Mouse (Mus musculus): ENCODE measurements at regions not wholly inside any gene's neighbourhood (a gene's known extent, or its start where the extent isn't known, plus 50 kb on each side); places are given as distances from the start of the nearest gene placed in this dataset.

- no peak for DNase-seq (ENCODE audit: low spot score)
Observed at GRCm38 (mm10) chr12:9091951-9092350, 62.2 kb downstream of the Ttc32 start.

GRCm38 (mm10) chr12:9095061-9095460 is 65.3 kb downstream of the Ttc32 start:
- no peak for DNase-seq (ENCODE audit: low spot score)

- DNase-seq (ENCODE audit: low spot score) = no peak
Observed at GRCm38 (mm10) chr12:9106416-9106815, 76.6 kb downstream of the Ttc32 start.

- DNase-seq (ENCODE audit: low spot score) = no peak
Observed at GRCm38 (mm10) chr12:9109806-9110205, 80.0 kb downstream of the Ttc32 start.

GRCm38 (mm10) chr12:9112161-9112674 is 82.4 kb downstream of the Ttc32 start:
- no peak for DNase-seq (ENCODE audit: low spot score)

- DNase-seq (ENCODE audit: low spot score) = no peak
Observed at GRCm38 (mm10) chr12:9113652-9114051, 83.9 kb downstream of the Ttc32 start.

- DNase-seq (ENCODE audit: low spot score) = no peak
Observed at GRCm38 (mm10) chr12:9114061-9114460, 84.3 kb downstream of the Ttc32 start.

- no peak for DNase-seq (ENCODE audit: low spot score)
Observed at GRCm38 (mm10) chr12:9118576-9118975, 88.8 kb downstream of the Ttc32 start.

- no peak for DNase-seq (ENCODE audit: low spot score)
Observed at GRCm38 (mm10) chr12:9127931-9128550, 98.2 kb downstream of the Ttc32 start.

- no peak for DNase-seq (ENCODE audit: low spot score)
Observed at GRCm38 (mm10) chr12:9128581-9129275, 98.9 kb downstream of the Ttc32 start.

- DNase-seq (ENCODE audit: low spot score) = no peak
Observed at GRCm38 (mm10) chr12:9132621-9133020, 102.8 kb downstream of the Ttc32 start.

GRCm38 (mm10) chr12:9133890-9134870 is 104.4 kb downstream of the Ttc32 start:
- no peak for DNase-seq (ENCODE audit: low spot score)

- DNase-seq (ENCODE audit: low spot score) = no peak
Observed at GRCm38 (mm10) chr12:9151001-9151400, 121.2 kb downstream of the Ttc32 start.

- DNase-seq (ENCODE audit: low spot score) = no peak
Observed at GRCm38 (mm10) chr12:9151426-9151825, 121.6 kb downstream of the Ttc32 start.

- DNase-seq (ENCODE audit: low spot score) = no peak
Observed at GRCm38 (mm10) chr12:9154491-9154890, 124.7 kb downstream of the Ttc32 start.

- no peak for DNase-seq (ENCODE audit: low spot score)
Observed at GRCm38 (mm10) chr12:9156794-9157193, 127.0 kb downstream of the Ttc32 start.

GRCm38 (mm10) chr12:9158751-9159150 is 129.0 kb downstream of the Ttc32 start:
- DNase-seq (ENCODE audit: low spot score) = no peak

- no peak for DNase-seq (ENCODE audit: low spot score)
Observed at GRCm38 (mm10) chr12:9165367-9165940, 135.7 kb downstream of the Ttc32 start.

- peak; percentile 8 for DNase-seq (ENCODE audit: low spot score)
Observed at GRCm38 (mm10) chr12:9166218-9166908, 136.6 kb downstream of the Ttc32 start.

GRCm38 (mm10) chr12:9169008-9169407 is 139.2 kb downstream of the Ttc32 start:
- DNase-seq (ENCODE audit: low spot score) = no peak

- no peak for DNase-seq (ENCODE audit: low spot score)
Observed at GRCm38 (mm10) chr12:9173680-9174079, 143.9 kb downstream of the Ttc32 start.
